Mouse (Mus musculus) ES-Bruce4 (cell line): ENCODE measurements at regions not wholly inside any gene's neighbourhood (a gene's known extent, or its start where the extent isn't known, plus 50 kb on each side); places are given as distances from the start of the nearest gene placed in this dataset.

Source experiments
- CTCF ChIP-seq: IDR thresholded peaks from one replicate; pipeline ENCODE4 v1.8.1; 2011; ENCODE audit warnings: low read depth, low read length
- EP300 ChIP-seq: IDR thresholded peaks from 2 replicates; pipeline ENCODE4 v1.6.1; 2011; ENCODE audit warnings: low read depth, low read length; ENCODE audit not compliant: insufficient read depth
- POLR2A ChIP-seq: IDR thresholded peaks from one replicate; pipeline ENCODE4 v1.8.1; 2011; ENCODE audit warnings: low read length; ENCODE audit not compliant: insufficient read depth

DNA sequence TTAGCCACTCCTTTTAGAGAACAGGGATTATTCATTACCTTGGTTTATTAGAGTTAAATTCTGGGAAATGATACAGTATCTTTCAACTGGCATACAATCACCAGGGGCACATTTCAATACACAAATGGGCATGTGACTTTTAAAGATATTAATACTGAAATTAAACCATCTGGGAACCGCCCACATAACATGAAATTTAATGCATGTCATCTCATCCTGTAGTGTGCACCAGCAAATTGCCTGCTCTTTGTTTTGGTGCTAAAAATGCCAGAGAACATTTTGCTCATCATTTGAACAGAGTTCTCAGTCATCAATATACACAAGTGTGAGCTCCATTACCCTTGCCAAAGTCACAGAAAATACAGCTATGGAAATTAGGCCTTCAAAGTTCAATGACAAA is 330.9 kb downstream of the Lipi start:
- TF ChIP-seq EP300, result no peak
- TF ChIP-seq CTCF, result no peak
- TF ChIP-seq POLR2A, result no peak
